Mouse (Mus musculus): Measurements from ENCODE around the gene Gbe1.

Gene Gbe1

DNA sequence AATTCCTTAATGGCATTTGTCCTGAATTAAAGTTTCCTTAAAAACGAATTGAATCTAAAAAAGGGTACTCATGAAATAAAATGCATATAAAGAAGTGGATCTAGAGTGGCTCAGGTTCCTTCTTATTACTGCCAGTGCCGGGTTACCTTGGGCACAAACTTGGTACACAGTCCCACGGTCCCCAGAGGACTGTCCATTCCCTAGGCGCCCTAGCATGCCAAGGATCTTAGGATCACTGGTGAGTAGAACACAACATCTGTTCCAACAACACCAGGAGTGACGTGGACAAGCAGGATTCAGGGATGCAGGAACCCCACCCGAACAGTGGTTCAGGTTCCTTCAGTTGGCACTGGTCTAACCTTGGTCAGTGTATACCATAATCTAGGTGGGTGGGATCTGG, 44.6 kb downstream of the Gbe1 start:
- DNase-seq = no peak

DNA sequence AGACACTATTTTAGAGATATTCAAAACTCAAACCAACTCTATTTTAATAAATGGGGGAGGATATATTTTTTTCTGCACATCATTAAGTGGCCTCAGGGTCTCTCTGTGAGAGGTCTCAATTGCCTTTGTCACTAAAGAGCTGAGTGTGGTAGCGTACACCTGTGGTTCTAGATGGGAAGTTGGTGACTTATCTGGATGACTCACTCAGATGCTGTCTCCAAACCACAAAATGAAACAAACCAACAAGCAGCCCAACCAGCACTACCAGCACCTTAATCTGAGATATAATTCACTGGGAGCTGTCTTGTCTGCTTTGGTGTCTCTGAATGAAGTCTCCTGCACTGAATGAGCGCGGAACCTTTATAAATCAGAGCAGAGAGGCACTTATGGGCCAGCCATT, 51.5 kb downstream of the Gbe1 start:
- DNase-seq = no peak

DNA sequence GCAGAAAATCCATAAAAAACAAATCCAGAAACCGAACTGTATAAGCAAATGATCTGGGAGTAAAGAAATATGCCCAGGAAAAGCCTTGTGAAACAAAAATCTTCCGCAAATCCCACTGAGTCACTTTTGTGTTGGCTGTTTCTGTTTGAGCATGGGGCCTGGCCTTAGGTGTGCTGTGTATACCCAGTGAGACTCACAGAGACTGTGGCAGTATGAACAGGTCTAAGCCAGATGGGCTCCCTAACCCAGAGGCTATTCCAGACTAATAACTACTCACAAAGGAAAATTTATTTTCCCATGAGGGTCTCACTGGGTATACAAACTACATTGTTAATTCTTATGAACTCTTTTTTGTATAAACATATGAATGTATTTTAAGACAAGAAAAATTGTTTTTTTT, 67.3 kb downstream of the Gbe1 start:
- no peak for DNase-seq

DNA sequence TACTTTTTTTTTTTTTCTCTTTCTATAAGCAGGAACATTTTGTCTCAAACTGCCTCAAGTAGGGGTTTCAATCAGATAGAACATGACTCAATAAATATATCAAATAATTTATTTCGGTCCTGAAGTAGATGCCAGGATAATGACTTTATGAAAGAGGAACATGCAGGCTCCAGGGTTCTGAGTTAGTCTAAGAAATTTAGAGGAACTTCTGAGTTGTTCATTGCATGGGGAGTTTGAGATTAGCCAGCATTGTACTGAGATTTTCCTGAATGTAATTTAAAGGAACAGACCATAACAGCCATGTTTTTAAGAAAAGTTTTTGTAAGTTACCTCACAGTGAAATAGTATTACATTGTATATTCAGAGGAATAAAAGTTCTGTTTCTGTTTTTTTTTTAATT, 71.7 kb downstream of the Gbe1 start:
- DNase-seq = no peak

DNA sequence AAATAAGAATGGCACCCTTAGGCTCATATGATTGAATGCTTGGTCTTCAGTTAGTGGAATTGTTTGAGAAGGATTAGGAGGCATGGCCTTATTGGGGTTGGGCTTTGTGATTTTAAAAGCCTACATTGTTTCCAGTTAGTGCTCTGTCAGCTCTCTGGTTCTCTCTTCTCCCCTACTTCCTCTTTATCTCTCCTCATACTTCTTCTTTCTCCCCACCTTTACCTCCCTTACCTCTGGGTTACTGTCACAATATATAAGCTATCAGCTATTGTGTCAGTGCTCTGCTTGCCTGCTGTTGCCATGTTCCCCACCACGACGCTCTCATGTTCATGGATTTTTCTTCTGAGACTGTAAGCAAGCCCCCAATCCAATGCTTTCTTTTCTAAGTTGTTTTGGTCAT, 73.6 kb downstream of the Gbe1 start:
- DNase-seq = no peak

DNA sequence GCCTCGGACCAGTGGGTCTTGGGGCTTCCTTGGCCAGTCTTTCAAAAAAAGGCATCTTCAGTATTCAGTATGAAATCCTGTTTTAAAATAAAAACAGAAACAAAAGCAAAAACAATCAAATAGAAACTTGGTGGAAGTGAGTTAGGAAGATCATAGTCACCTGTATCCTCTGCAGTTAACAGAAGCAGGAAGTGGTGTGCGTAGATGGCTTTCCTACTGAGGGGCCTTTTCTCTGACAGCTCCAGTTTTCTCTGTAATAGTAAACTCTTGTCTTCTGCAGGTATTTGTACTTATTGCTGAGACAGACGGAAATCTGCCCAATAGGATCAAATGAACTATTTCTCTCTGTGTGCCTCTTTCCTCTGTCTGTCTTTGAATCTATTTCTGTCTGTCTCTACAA, 81.5 kb downstream of the Gbe1 start:
- DNase-seq = no peak

DNA sequence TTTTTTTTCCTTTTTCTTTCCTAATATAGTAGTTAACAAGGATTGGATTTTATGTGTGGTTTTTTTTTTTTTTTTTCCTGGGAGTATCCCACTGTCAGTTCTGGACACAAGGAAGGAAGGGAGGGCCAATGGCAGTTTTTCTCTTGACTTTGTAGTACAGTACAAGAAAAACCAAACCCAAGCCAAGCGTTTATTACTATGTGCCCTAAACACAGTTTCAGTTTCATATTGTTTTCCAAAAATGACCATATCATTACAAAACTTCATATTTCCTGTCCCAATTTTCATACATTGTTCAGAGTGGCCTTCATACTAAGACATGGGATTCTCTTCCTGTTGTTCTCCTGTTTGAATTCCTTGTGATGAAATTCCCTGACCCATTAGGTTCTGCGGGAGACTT, 94.0 kb downstream of the Gbe1 start:
- DNase-seq = no peak

DNA sequence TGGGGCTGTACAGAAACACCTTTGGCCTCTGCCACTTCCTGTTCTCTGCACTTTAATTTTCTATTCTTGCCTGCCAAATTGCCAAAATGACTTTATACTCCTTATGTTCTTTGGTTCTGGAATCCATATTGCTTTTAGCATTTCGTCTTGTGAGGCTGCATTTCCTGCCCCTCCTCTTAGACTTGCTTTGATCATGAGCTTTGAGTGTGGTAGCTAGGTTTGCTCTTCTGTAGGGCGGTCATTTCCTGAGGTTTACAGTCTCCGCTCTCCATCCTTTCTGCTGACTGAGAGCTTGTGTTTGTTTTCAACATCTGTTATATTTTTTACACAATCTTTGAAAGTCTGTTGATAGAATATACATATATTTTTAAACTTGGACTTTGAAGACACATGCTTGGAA, 107.3 kb downstream of the Gbe1 start:
- no peak for DNase-seq

DNA sequence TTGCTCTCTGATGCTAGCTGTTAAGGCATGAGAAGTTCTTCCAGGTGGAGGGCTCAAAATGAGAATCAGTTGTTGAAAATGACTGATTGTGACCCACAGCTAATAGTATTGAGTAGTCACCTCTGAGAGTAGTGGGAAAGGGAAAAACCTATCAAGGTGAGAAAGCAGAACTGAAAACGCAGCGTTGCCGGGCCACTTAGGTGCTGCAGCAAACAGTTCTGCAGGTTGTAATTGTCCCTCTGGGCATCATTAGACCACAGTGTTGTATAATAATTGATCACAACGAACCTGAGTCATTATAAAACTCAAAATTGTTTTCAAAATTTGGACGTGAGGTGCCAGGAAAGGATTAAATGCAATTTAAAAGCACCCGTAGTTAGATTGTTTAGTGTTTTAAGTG, 135.8 kb downstream of the Gbe1 start:
- no peak for DNase-seq

DNA sequence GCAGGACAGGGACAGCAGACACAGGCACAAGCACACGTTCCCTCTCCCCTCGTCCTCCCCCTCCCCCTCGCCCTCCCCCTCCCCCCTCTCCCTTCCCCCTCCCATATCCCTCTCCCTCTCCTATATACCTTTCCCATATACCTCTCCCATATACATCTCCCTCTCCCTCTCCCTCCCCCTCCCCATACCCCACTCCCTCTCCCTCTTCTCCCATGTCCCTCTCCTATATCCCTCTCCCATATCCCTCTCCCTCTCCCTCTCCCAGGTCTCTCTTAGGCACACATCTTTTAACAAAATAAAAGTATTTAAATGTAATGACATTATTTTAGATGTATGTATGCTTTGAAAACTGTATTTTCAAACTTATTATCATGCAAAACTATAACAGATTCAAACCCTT, 161.8 kb downstream of the Gbe1 start:
- no peak for DNase-seq

DNA sequence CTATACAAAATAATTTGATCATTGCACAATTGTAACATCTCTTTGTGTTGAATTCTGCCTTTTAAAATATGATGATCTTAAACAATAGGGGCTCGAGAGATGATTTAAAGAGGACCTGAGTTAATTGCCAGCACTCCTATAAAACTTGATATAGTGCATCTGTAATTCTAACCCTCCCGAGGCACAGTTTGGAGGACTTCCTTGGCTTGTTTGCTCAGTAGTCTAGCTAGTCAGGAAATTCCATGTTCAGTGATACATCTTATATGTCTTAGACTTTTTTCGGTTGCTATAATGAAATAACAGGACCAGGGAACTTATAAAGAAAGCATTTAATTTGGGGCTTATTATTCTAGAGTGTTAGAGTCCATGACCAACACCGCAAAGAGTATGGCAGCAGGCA, 162.4 kb downstream of the Gbe1 start:
- no peak for DNase-seq

DNA sequence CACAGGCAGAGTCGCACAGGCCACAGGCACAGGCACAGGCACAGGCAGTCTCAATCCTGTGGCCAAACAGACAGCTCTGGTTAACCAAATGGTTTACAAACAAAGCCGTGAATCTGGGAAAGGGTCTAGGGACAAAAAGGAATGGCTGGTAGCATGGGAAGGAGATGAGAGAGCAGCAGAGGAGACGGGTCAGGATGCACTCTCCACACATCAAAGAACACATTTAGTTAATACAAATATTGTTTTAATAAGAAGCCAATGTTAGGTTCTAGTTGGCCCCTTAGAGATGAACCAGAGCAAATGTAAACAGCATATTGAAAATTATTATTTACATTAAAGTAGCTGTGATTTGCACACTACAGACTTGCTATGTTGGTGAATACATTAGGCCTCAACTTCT, 166.7 kb downstream of the Gbe1 start:
- no peak for DNase-seq

DNA sequence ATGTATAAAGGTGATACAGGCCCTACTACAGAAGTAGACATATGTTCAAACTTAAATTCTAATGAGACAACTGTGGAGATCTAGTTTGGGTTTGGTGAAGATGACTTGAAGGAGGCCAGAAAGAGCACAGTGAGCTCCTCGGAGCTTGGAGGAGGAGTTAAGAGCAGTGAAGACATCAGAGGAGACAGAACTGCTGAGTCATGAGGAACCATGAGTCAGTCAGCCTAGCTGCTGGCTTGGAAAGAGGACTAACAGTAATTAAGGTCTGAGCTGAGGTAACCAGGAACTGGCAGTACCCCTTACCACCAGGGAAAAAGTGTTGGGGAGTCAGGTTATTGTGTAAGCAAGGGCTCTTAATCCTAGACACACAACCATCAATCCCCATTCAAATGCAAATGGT, 192.7 kb downstream of the Gbe1 start:
- DNase-seq = no peak

DNA sequence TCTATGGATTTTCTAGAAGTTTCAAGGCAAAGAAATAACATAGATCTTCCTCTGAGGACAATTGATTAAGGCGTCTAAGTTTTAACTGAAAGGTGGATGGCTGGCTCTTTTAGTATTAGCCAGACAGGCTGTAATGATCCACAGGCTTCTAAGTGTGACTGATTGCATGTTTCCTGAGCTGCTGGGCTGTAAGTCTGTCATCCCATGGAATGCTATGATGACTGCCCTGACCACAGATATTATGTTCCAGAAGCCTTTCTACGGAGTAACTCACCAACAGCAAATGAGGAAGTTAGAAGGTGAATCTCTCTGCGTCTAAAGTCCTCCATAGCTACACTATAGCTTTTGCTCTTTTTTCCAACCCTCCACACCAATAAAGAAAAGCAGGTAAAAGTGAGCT, 197.2 kb downstream of the Gbe1 start:
- DNase-seq = no peak

DNA sequence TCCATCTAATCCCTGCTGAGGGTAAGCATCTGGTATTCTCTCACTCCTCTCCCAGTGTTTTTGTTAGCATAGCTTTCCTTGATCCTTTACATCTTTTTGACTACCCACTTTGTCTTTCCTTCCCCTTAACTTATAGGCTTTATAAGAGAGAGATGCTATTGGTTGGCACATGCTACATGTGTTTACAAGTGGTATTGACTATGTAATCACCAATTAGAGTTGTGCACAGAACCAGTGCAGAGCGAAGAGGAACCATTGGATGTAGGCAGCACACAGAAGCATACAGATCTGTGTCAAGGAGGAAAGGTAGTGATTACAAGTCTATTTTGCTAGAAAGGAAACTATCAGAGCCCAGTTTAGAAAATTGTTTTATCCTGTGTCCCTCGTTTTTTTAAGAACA, 209.1 kb downstream of the Gbe1 start:
- DNase-seq = no peak

DNA sequence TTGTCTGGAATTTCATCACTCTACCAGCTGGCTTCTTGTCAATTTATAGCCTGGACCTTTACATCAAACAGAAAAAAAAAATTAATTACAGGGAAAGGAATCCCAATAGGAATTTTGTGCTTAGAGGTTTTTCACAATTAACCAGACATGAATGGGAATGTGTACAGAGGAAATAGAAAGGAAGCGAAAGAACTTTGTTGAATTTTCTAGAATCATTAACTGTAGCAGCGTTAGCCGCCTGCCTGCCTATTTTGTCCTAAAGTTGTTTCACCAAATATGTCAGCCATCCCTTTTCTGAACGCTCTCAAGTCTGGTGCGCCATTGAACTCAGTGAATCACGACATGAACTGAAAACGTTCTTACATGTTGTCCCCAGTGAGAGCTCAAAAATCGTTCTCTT, 209.8 kb downstream of the Gbe1 start:
- DNase-seq = no peak

DNA sequence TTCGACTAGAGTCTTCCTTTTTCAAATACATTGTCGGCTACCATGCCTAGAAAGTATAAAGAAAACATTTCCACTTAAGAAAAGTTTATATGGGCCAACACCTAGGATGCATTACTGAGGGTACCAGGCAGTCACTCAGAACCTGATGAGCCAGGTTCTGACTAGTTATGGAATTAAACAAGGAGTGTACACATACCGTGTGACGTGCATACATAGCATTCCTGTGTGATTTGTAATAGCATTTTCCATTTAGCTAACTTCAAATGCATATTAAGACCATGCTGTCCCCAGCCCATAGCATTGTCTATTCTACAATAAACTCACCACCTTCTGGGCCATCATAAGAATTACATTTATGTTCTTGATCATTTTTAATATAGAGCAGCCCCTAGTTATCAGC, 210.5 kb downstream of the Gbe1 start:
- DNase-seq = no peak

DNA sequence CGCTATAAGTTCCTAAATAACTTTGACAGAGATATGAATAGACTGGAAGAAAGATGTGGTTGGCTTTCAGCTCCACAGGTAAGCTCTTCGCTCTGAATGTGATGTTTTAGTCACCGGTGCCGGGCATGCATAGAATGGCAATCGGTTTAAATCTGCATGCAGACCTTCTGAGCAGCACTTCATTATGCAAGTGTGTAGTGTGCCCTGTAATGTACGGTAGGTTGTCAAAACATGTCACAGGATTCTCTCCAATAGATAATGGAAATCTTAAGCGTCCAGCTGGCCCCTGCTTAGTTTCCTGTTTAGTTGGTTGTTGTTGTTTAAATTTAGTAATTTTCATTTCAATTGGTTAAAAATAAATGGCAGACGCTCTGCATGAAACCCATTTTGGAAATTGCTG, 213.5 kb downstream of the Gbe1 start:
- no peak for DNase-seq

DNA sequence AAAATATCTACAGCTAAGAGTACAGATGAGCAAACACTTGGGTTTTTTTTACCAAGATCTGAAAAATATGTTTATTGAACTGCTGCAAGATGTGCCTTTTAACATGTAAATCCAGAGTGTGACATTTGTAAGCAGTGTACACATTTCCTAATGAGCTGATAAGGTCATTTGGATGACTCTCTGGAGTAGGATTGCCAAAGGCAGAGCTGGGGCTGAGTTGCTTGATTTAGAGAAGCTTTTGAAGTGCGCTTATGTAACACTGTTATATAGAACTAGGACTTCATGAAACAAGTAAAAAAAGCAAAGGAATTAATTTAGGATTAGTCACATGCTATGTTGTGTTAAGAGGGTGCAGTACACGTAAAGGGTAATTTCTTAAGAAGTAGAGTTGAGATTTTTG, 221.5 kb downstream of the Gbe1 start:
- DNase-seq = no peak

DNA sequence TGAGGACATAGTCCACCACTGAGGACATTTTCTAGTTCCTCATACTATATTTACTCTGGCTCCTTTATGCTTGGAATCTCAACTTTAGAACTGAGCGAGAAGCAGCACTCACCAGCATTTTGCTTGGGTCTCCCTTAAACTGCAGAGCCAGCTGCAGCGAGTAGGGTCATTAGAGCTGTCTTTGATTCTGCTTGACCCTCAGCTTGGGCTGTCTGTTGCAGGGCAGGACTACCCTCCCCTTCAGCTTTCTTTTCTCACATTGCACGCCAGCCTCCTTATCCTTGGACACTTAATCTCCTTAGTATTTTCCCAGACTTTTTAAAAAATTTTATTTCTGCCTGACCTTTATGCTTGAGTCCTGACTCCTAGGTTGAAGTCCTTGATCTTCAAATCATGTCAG, 237.1 kb downstream of the Gbe1 start:
- no peak for DNase-seq

DNA sequence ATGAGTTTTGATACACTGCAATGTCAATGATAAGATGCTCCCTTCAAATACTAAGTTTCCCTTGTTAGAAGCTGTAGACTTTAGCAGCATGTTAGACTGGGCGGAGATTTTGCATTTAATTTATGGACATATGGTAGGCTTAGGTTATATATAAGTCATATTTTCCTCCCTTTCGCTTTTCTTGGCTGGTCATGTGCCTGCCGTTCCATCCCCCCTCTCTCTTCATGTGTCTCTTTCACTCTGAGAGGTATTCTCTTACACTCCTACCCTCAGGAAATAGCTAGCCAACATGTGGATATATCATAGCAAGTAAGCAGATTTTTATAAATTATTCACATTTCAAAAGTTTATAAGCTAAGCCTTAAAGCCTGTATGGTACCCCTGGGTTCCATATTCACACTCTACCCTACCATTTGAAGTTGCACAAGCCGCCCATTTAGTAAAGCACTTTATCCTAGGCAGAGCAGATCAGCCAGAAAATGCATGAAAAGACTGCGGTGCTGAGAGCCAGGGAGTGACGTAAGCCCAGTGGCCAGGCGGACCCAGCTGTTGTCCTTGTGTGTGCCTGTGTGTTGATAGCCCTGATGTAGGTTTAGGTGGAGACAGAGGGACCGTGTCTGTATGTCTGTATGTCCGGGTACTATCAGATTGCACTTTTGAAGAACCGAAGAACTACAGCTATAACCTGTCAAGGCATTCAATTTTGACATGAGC, 248.0 kb downstream of the Gbe1 start:
- DNase-seq = no peak

DNA sequence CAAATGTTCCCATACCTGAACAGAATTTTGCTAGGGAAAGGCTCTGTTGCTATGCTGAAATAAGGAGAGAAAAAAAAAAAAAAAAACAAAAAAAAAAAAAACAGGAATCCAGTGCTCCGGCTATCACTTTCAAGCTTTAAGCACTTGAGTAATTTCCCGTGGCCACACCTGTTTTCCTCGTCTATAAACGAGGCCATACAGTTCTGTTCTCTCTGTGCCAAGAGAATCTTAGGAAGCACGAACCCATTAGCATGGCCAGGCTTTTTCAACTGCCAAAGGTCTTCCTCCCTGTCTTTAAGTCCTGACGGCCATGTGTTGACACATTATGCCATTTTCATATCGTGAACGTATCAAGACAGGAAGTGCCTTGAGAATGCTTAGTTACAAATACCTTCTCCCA, 248.8 kb downstream of the Gbe1 start:
- no peak for DNase-seq

DNA sequence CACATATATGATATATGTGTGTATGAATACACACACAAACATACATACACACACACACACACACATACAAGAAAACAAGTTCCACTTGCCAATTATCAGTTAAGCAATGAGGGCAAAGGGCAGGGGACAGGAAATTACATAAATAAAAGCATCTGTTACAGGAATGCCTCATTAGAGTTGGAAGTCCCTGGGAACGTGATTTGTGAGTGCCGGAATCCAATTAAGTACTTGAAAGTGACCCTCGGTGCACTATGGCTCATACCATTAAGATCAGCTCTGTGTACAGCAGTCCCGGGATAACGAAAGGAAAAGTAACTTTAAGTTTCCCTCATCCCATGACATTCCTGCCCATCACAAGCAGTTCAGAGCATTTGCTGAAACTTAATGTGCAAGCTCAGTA, 249.7 kb downstream of the Gbe1 start:
- DNase-seq = no peak

DNA sequence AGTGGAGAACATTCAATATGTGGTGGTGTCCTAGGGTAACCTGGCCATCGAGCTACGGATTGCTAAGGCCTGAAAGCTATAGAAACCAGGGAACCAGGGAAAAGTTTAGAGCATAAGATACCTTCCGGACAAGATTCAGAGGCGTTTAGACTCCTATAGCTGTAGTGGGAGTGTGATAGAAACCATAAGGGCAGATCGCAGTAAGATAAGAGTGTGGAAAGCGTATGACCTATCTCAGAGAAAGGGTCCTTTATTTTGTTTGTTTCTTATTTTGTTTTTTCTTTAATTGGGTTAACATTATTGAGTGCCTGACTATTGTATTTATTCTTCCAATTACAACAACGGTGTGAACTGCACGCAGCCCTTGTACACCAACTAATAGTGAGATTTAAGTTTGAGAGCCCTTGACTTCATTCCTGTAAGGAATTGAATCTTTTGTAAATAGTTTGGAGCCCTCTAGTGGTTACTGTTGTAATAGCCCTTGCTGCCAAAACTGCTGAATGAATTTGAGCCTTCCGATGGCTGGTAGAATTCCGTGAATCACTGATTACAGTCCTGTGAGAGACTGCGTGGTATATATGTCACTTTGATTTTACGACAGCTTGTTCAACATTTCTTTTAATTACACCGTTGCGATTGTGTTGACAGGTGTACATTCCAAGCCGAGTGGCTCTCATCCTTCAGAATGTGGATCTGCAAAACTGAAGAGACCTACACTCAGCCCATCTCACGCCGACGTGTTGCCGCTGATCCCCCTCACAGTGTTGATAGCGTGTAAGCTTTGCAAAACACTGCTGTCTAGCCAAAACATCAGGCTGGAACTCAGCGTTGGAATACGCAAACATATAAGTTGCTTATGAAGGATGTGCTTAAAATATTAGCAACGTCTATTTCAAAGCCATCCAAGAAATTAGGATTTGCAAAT, 254.9 kb downstream of the Gbe1 start:
- peak; percentile 65 for DNase-seq

DNA sequence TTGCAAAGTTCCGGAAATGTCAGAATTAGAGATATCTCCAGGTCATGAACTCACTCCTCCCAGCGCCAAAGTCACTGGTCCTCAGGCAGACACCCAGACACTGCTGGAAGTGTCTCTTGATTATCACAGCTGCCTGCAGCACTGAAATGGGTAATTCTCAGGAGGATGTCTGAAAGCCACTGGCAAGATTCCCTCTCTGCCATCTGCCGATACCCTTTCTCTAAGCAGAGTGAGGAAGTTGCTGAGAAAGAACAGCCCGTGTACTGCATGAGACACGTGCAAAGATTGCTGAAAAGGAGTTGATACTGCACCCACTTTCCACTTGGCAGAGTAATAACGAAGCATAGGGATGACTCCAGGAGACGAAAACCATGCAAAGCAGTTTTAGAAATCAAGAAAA, 272.2 kb downstream of the Gbe1 start:
- no peak for DNase-seq

Measured in cerebellum, adult 9-10 months (tissue).